Mouse (Mus musculus) thymus, adult 2 months (tissue): Measurements from ENCODE around the gene Pla2g4d.

Experiments used
- CTCF ChIP-seq: fragments of 200-500 bp; IDR thresholded peaks from 2 replicates; pipeline ENCODE4 v1.5.1; 2012; ENCODE audit warnings: mild to moderate bottlenecking, control low read depth, low read length, moderate library complexity, borderline replicate concordance; ENCODE audit not compliant: control insufficient read depth, poor library complexity, insufficient read depth; ENCODE audit errors: extremely low read depth
- POLR2A ChIP-seq: fragments of 200-500 bp; IDR thresholded peaks from 2 replicates; pipeline ENCODE4 v1.6.1; 2012; ENCODE audit warnings: mild to moderate bottlenecking, low read length, control low read depth, moderate library complexity; ENCODE audit not compliant: control insufficient read depth, poor library complexity, insufficient read depth; ENCODE audit errors: extremely low read depth

- TF ChIP-seq CTCF (no peak), POLR2A (no peak)
Measured at GRCm38 (mm10) chr2:120331575-120331974, 42.6 kb upstream of the Pla2g4d start.
